Mouse (Mus musculus): ENCODE data around the gene Nhlrc2. TPM values are rescaled to one million over a fixed set of nuclear protein-coding genes. Genes with fewer than 3 reads are reported as not detected.

The Nhlrc2 gene
- polyA plus RNA-seq, 1 experiment from 2014 or later: 7.8 TPM

DNA sequence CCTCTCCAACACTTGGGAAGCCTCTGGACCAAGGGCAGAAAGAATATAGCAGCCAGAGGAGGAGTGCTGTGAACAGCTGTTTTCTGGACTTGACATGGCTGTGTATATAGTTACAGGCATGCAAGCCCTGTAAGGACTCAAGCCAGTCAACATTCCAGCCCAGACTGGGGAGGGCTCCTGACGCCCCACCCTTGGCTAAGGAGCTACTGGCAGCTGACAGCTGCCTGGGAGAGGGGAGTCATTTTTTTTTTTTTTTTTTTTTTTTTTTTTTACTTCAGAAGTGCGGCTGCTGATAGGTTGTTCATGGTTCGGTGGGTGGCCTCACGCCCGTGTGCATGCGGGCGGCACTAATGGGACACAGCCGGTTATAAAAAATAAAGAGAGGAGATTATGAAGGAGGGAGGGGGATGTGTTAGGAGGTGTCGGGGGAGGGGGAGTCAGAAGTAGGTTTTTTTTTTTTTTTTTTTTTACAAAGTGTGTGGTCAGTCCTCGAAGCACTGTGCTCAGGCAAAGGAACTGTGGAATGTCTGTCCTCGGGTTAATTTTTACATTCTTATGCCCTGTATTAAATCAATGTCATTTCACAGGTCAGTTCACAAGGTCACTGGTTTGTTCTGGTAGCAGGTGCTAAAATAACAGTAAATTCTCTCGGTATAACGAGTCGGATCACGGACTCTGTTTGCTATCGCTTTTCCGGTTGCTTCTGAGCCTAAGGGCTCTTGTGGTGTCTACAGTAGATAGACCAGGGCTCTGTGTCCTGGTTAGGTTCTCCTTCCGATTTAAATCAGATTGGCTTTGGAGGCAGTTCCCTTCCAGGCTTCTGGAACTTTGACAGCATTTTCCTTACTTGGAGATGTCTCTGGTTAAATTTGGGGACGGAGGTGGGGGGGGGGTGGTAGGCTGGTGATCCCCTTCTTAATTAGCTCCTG lies 104.2 kb downstream of the Nhlrc2 start:
- Histone ChIP-seq H3K27ac (ENCODE audit: low read length) (no peak overlapping the region), H3K9me3 (replicated peaks; ENCODE audit: control insufficient read depth, low read length, poor library complexity, severe bottlenecking) (no peaks in the 10 kb centered on the region), H3K27me3 (ENCODE audit: control insufficient read depth, insufficient read depth, low read depth, low read length) (no peaks in the 10 kb centered on the region), H3K4me2 (ENCODE audit: low read length) (peak overlapping the region; percentile 49), H3K36me3 (ENCODE audit: control insufficient read depth, insufficient read depth, low read length) (no peaks in the 10 kb centered on the region), H3K9ac (ENCODE audit: low read depth, low read length) (no peak overlapping the region), H3K4me1 (ENCODE audit: control insufficient read depth, insufficient read depth, low read length) (peaks cover 6% of the 10 kb centered on the region), H3K4me3 (ENCODE audit: low read depth, low read length) (peak overlapping the region; percentile 18; the same call in 1 of the 2 replicates)
- 10% methylated on average over 19 of the region's 19 CpGs for WGBS
- peak; percentile 32; the same call in 1 of the 2 replicates for ATAC-seq

Other genes with a start within 250 kb of the Nhlrc2 start
- 0.97 and 1.3 TPM in 2 replicates for gene Nrap, start 158.2 kb upstream of the Nhlrc2 start, polyA plus RNA-seq (2015; fragmentation: Nextera tagmentation; extraction: Ambion mirVana)
- 22.2 and 26.0 TPM in 2 replicates for gene Casp7, start 151.1 kb upstream of the Nhlrc2 start, polyA plus RNA-seq (2015; fragmentation: Nextera tagmentation; extraction: Ambion mirVana)
- gene Plekhs1, start 86.6 kb upstream of the Nhlrc2 start, polyA plus RNA-seq (2015; fragmentation: Nextera tagmentation; extraction: Ambion mirVana): 0.09 and 0.29 TPM in 2 replicates
- 10.9 and 11.0 TPM in 2 replicates for gene Dclre1a, start within 50 bp of the Nhlrc2 start, polyA plus RNA-seq (2015; fragmentation: Nextera tagmentation; extraction: Ambion mirVana)
- 1.0 and 1.3 TPM in 2 replicates for gene Adrb1, start 173.9 kb downstream of the Nhlrc2 start, polyA plus RNA-seq (2015; fragmentation: Nextera tagmentation; extraction: Ambion mirVana)

Measured in midbrain, embryonic 16.5 days (tissue).